In the genomic region with DNA sequence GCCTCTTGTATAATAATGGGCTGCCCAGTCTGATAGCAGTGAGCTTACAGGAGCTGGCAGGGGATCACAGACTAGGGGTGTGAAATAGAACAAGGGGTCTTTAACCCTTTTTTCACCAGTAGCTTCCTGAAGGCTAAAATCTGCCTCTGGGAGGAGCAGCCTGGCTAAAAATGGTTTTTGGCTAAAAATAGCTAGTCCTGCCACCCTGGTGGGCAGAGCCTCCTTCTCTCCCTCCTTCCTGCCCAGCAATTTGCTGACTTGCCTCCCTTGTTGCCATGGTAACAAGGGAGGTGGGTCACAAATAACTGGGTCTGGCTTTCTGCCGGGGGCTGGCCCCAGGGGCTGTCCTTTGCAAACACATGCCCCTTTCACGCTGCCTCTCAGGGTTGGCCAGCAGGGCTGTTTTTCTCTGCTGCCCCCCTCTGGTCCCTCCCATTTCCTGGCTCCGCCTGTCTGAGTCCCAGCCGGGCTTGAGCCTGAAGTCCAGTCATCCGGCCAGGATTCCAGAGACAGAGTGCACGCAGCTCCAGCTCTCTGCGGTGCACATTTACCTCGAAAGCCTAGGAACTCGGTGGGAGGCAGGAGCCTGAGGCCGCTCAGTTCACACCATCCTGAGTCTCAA, we compare ENCODE assay signal across 8 mouse cellular contexts.
DNase-seq lines count a peak whose midpoint lies in the region; ATAC-seq and TF ChIP-seq lines count a peak whose summit lies in the region.

No protein-coding gene starts in this region.

- H3K4me3 ChIP-seq in lung, adult 2 months (replicated peaks; ENCODE audit: extremely low read depth, low read depth, low read length) = peak overlapping the region; percentile 79
- peak overlapping the region; percentile 49 for H3K4me3 ChIP-seq in olfactory bulb, adult 2 months (ENCODE audit: insufficient read depth, low read depth, low read length)

- 7% methylated on average over 10 of the region's 10 CpGs for WGBS in lung, adult 2 months
- WGBS in olfactory bulb, adult 2 months = 2% methylated on average over 10 of the region's 10 CpGs

- DNase-seq in NIH3T3 (ENCODE audit: low read depth) = peak; percentile 100
- DNase-seq in cerebellum, adult 9-10 months = peak; percentile 80
- DNase-seq in frontal cortex, adult 2 months (ENCODE audit: extremely low spot score in 1 of 2, low spot score in 1 of 2) = peak; percentile 93
- DNase-seq in layer of hippocampus, adult 9-10 months (ENCODE audit: low spot score) = peak; percentile 77
- DNase-seq in lung, adult 2 months = peak; percentile 77
- peak; percentile 57 for DNase-seq in urinary bladder, adult 2 months (ENCODE audit: low spot score)

- peak; percentile 95; the same call in 1 of the 2 replicates for TF ChIP-seq POLR2A in lung, adult 2 months (IDR thresholded peaks at IDR 0.05; ENCODE audit: borderline replicate concordance, extremely low read depth, low read depth, low read length)
- peak; percentile 87 for TF ChIP-seq POLR2A in olfactory bulb, adult 2 months (IDR thresholded peaks at IDR 0.05; ENCODE audit: insufficient read depth, low read depth, low read length)

- H3K4me1 ChIP-seq in lung, adult 2 months (ENCODE audit: control insufficient read depth, insufficient read depth, low read length) = peaks cover 25% of the 10 kb centered on the region
- peaks cover 54% of the 10 kb centered on the region for H3K4me1 ChIP-seq in olfactory bulb, adult 2 months (ENCODE audit: control insufficient read depth, insufficient read depth, low read length)

- ATAC-seq in hematopoietic stem cell, adult 5-6 weeks (replicated peaks in 1 of 2; ENCODE audit: insufficient read depth in 1 of 2, low FRiP score in 2 of 2, low TSS enrichment in 1 of 2, low read depth in 1 of 2, poor library complexity in 2 of 2, severe bottlenecking in 2 of 2) = peak; percentile 84

- no peak for TF ChIP-seq CTCF in lung, adult 2 months (IDR thresholded peaks at IDR 0.05; ENCODE audit: insufficient read depth, low read length)
- no peak; the same call in 1 of the 2 replicates for TF ChIP-seq CTCF in olfactory bulb, adult 2 months (IDR thresholded peaks at IDR 0.05; ENCODE audit: insufficient read depth, low read depth, low read length)

- peak overlapping the region; percentile 36 for H3K27ac ChIP-seq in olfactory bulb, adult 2 months (ENCODE audit: insufficient read depth, low read depth, low read length)

Comparison
In these comparisons a context has a peak if more than half of its experiments do, and no peak if none do; other contexts are left out.
1. Peak in every context shown above with its lines: DNase-seq, ATAC-seq, H3K4me3 ChIP-seq and H3K27ac ChIP-seq.